Mouse (Mus musculus) megakaryocyte, embryonic 14.5 days (primary cell): Measurements from ENCODE around the gene Gm20388.

ENCODE experiments used
- FLI1 ChIP-seq: IDR thresholded peaks from 2 replicates; pipeline ENCODE4 v1.6.1; 2012; ENCODE audit warnings: low read length, inconsistent platforms, mixed read lengths
- GATA1 ChIP-seq: IDR thresholded peaks from 3 replicates; pipeline ENCODE4 v1.6.1; 2012; ENCODE audit warnings: mixed read lengths, low read length, inconsistent platforms, borderline replicate concordance

DNA sequence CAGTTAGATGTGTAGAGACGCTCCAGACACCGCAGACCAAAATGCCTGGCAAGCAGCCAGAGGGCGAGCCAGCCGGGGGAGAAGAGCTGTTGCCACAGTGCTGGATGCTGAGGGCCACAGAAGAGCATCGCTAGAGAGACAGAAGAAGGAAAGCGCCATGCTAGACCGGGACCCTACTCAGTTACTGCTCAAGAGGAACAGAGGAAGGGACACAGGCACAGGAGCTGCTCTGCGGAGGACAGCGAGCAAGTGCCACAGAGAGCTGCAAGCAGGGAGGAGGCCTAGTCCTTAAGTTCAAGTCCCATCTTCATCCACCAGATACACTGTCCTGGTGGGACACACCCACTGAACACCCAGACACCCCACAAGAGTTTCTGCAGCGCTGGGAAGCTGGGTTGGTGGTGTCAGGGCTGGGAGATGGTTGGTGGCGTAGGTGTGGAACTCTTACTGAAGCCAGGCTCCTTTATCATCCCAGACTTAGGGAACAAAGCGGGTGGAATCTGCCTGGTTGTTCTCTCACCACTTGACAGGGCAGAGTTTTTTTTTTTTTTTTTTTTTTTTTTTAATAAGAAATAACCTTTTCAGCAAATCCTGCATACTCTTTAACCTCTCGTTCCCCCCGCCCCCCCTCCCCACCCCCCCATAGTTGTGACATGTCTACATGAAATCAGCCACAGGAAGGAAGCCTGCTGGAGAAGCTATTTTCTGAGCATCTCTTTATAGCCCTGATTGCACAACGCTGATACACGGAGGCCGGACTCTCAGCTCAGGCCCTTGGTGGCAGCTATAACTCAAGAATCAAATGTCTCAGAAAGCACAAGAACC lies 786.7 kb downstream of the Gm20388 start:
- TF ChIP-seq GATA1 (no peak), FLI1 (no peak)
